Mouse (Mus musculus): ENCODE results near the gene Arsb. TPM values are rescaled to one million over a fixed set of nuclear protein-coding genes. Genes with fewer than 3 reads are reported as not detected.
"Not testable (repeated sequence)": the region's sequence is repeated elsewhere in the genome, so short reads cannot be mapped to it uniquely, and the experiment has no call there.

Arsb gene
- total RNA-seq, 2 experiments from 2014 or later: 3.4 to 3.5 TPM

GRCm38 (mm10) chr13:93966271-93966670 is 194.8 kb downstream of the Arsb start:
- DNase-seq: no peak
- intact Hi-C loops (cut with DNase I): no loop called here

- DNase-seq: peak in 1 of 2 experiments; percentile 35
Measured at GRCm38 (mm10) chr13:93967138-93967537, 195.7 kb downstream of the Arsb start.

GRCm38 (mm10) chr13:93970115-93970514 is 198.7 kb downstream of the Arsb start:
- DNase-seq: no peak
- intact Hi-C loops (cut with DNase I): no loop called here

More at GRCm38 (mm10) chr13:93967138-93967537, 195.7 kb downstream of the Arsb start:
- intact Hi-C loops (cut with DNase I): no loop called here

- intact Hi-C loops (cut with DNase I): no loop called here
- DNase-seq: no peak
Measured at GRCm38 (mm10) chr13:93972423-93972822, 201.0 kb downstream of the Arsb start.

- DNase-seq: no peak
- intact Hi-C loops (cut with DNase I): no loop called here
Measured at GRCm38 (mm10) chr13:93975668-93976067, 204.2 kb downstream of the Arsb start.

GRCm38 (mm10) chr13:93976897-93977530 is 205.6 kb downstream of the Arsb start:
- DNase-seq: no peak
- intact Hi-C loops (cut with DNase I): no loop called here

GRCm38 (mm10) chr13:93978703-93979495 is 207.5 kb downstream of the Arsb start:
- intact Hi-C loops (cut with DNase I): no loop called here
- no peak for DNase-seq

GRCm38 (mm10) chr13:93979754-93980153 is 208.3 kb downstream of the Arsb start:
- intact Hi-C loops (cut with DNase I): no loop called here
- DNase-seq: no peak

GRCm38 (mm10) chr13:93984521-93984920 is 213.1 kb downstream of the Arsb start:
- intact Hi-C loops (cut with DNase I): no loop called here
- no peak for DNase-seq

- no peak for DNase-seq
- intact Hi-C loops (cut with DNase I): no loop called here
Measured at GRCm38 (mm10) chr13:93985181-93985580, 213.8 kb downstream of the Arsb start.

- DNase-seq; intact Hi-C loops (cut with DNase I): not testable (repeated sequence)
Measured at GRCm38 (mm10) chr13:93985750-93986149, 214.3 kb downstream of the Arsb start.

GRCm38 (mm10) chr13:93987611-93988010 is 216.2 kb downstream of the Arsb start:
- no peak for DNase-seq

GRCm38 (mm10) chr13:93989208-93989607 is 217.8 kb downstream of the Arsb start:
- no peak for DNase-seq
- intact Hi-C loops (cut with DNase I): no loop called here

More at GRCm38 (mm10) chr13:93987611-93988010, 216.2 kb downstream of the Arsb start:
- intact Hi-C loops (cut with DNase I): no loop called here

GRCm38 (mm10) chr13:93989736-93990611 is 218.5 kb downstream of the Arsb start:
- intact Hi-C loops (cut with DNase I): no loop called here
- DNase-seq: no peak

GRCm38 (mm10) chr13:93990841-93991240 is 219.4 kb downstream of the Arsb start:
- no peak for DNase-seq
- intact Hi-C loops (cut with DNase I): no loop called here

GRCm38 (mm10) chr13:93992342-93992882 is 221.0 kb downstream of the Arsb start:
- DNase-seq: no peak
- intact Hi-C loops (cut with DNase I): no loop called here

Small RNA genes lying within 50 kb of the gene (microRNA-seq; reads per million reads assigned to microRNA genes)
- gene Gm25534 (0 reads per million in 2 experiments), gene Mir5624 (0 reads per million in 2 experiments)

Other genes with a start within 250 kb of the Arsb start
- gene Bhmt, start 133.7 kb upstream of the Arsb start, total RNA-seq (2021): not detected
- not detected for gene Bhmt2, start 97.3 kb upstream of the Arsb start, total RNA-seq (2021)
- not detected for gene Dmgdh, start 97.2 kb upstream of the Arsb start, total RNA-seq (2021)

All from gastrocnemius, postnatal 36 days (tissue).